Mouse (Mus musculus) embryonic facial prominence, embryonic 14.5 days (tissue): ENCODE measurements at regions not wholly inside any gene's neighbourhood (a gene's known extent, or its start where the extent isn't known, plus 50 kb on each side); places are given as distances from the start of the nearest gene placed in this dataset.

Source experiments
- ATAC-seq: fragments of 200-750 bp; cut with Nextera tagmentation; 2 replicates; pipeline ENCODE4 v1.8.0; 2017; ENCODE audit warnings: low read depth, moderate number of reproducible peaks, moderate TSS enrichment
- DNase-seq: peaks from one replicate; pipeline ENCODE4 v3.0.0-alpha.2; 2015; ENCODE audit warnings: low spot score
- H3K27ac ChIP-seq: fragments of 300-500 bp; sonication (generic); replicated peaks from 2 replicates; pipeline ENCODE4 v1.5.1; 2014; ENCODE audit warnings: low read depth, mild to moderate bottlenecking, low read length, moderate library complexity
- H3K27me3 ChIP-seq: fragments of 300-500 bp; sonication (generic); replicated peaks from 2 replicates; pipeline ENCODE4 v1.6.1; 2014; ENCODE audit warnings: low read length; ENCODE audit not compliant: control insufficient read depth, insufficient read depth
- H3K36me3 ChIP-seq: fragments of 300-500 bp; sonication (generic); 2 replicates; pipeline ENCODE4 v1.6.1; 2014; ENCODE audit warnings: low read length, mixed read lengths; ENCODE audit not compliant: control insufficient read depth, insufficient read depth
- H3K4me1 ChIP-seq: fragments of 300-500 bp; sonication (generic); 2 replicates; pipeline ENCODE4 v1.6.1; 2014; ENCODE audit warnings: antibody characterized with exemption, low read length; ENCODE audit not compliant: control insufficient read depth, insufficient read depth
- H3K4me2 ChIP-seq: fragments of 300-500 bp; sonication (generic); 2 replicates; pipeline ENCODE4 v1.6.1; 2014; ENCODE audit warnings: low read depth, mild to moderate bottlenecking, low read length, moderate library complexity, mixed read lengths
- H3K4me3 ChIP-seq: fragments of 300-500 bp; sonication (generic); 2 replicates; pipeline ENCODE4 v1.5.1; 2014; ENCODE audit warnings: low read depth, mild to moderate bottlenecking, low read length
- H3K9ac ChIP-seq: fragments of 300-500 bp; sonication (generic); 2 replicates; pipeline ENCODE4 v1.6.1; 2014; ENCODE audit warnings: low read depth, mild to moderate bottlenecking, low read length, moderate library complexity, mixed read lengths
- H3K9me3 ChIP-seq: fragments of 300-500 bp; sonication (generic); 2 replicates; pipeline ENCODE4 v1.6.1; 2016; ENCODE audit warnings: low read length; ENCODE audit not compliant: control insufficient read depth
- WGBS: fragments of 180-500 bp; shearing (Covaris S2); extraction: QIAGEN DNeasy Blood & Tissue Kit; methylation state at CpG from one replicate; pipeline ENCODE4 v1.1.7; 2014; 5-methylcytosine and 5-hydroxymethylcytosine counted together

DNA sequence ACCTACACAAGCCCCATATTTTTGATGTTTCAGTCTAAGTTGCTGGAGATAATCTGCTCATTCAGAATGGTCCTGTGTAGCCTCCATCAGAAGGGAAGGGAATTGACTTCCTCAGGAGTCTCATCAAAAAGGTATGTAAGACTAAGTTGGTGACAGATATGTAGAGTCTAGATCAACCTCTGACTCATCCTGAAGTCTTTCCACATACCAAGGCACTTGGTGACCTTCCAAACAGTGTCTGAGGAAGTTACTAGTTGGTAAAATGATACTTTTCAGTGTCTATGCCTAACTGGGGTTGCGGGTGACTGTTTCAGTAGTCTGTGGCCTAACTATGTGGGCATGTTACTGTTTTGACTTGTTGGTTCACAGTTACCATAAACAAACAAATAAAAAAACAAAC, 133.0 kb upstream of the Plcb4 start:
- Histone ChIP-seq H3K4me2 (no peak overlapping the region), H3K36me3 (no peaks in the 10 kb centered on the region), H3K27ac (no peak overlapping the region), H3K4me1 (no peaks in the 10 kb centered on the region), H3K9me3 (no peaks in the 10 kb centered on the region), H3K27me3 (no peaks in the 10 kb centered on the region), H3K9ac (no peak overlapping the region), H3K4me3 (no peak overlapping the region)
- 86% methylated on average over 1 of the region's 1 CpGs for WGBS
- DNase-seq = no peak
- ATAC-seq = no peak

DNA sequence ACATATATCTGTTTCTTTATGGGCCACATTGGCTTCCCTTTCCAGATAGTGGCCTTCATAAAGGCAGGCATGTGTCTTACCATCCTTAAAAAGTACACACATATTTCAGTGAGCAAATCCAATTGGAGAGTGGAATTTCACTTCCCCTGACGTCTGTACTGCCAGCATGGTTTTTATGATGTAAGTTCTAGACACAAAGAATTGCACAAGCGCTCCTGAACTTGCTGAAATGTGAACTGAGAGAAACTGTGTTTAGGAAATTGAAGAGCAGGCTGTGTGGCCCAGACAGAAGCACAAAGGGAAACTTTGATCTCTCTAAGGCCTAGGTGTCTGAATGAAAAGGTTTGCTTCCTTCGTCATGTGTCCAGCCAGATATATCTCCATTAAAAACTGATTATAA, 129.2 kb upstream of the Plcb4 start:
- Histone ChIP-seq H3K36me3 (no peaks in the 10 kb centered on the region), H3K9ac (no peak overlapping the region), H3K4me2 (no peak overlapping the region), H3K9me3 (no peaks in the 10 kb centered on the region), H3K4me3 (no peak overlapping the region), H3K27me3 (no peaks in the 10 kb centered on the region), H3K27ac (no peak overlapping the region), H3K4me1 (no peaks in the 10 kb centered on the region)
- 62% methylated on average over 3 of the region's 3 CpGs for WGBS
- DNase-seq (no peak), ATAC-seq (no peak)

- 42% methylated on average over 11 of the region's 11 CpGs for WGBS
- ATAC-seq (no peak), DNase-seq (no peak)
- Histone ChIP-seq H3K27ac (no peak overlapping the region), H3K4me3 (no peak overlapping the region), H3K27me3 (no peaks in the 10 kb centered on the region), H3K36me3 (no peaks in the 10 kb centered on the region), H3K9ac (no peak overlapping the region), H3K9me3 (no peaks in the 10 kb centered on the region), H3K4me2 (peak overlapping the region; percentile 29), H3K4me1 (0 out of 2 replicates have a peak, but pooled peaks cover 7% of the 10 kb centered on the region)
Observed at GRCm38 (mm10) chr2:135536303-135536871, 122.4 kb upstream of the Plcb4 start.

DNA sequence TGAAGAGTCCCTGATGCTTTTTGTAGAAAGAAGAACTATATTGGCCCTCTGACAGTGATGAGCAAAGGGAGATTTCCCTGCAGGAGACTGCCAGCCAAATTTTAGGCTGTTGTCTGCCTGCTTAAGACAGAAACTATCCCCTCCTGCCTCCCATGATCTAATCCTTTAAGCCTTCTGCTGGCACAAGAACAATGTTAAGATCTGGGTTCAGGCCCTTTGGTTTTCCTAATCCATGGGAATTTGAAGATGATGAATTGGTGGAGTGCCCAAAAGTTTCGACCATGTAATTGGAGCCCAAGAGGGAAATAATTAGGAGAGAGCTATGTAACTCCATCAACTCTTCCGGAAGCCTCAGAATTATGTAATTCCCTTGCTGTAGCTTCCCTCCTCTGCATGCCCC, 120.8 kb upstream of the Plcb4 start:
- Histone ChIP-seq H3K27me3 (no peaks in the 10 kb centered on the region), H3K4me1 (0 out of 2 replicates have a peak, but pooled peaks cover 7% of the 10 kb centered on the region), H3K4me2 (no peak overlapping the region), H3K9me3 (no peaks in the 10 kb centered on the region), H3K36me3 (no peaks in the 10 kb centered on the region), H3K4me3 (no peak overlapping the region), H3K27ac (no peak overlapping the region), H3K9ac (no peak overlapping the region)
- 46% methylated on average over 2 of the region's 2 CpGs for WGBS
- peak; percentile 81 for DNase-seq
- ATAC-seq = peak; percentile 57; the same call in 1 of the 2 replicates

DNA sequence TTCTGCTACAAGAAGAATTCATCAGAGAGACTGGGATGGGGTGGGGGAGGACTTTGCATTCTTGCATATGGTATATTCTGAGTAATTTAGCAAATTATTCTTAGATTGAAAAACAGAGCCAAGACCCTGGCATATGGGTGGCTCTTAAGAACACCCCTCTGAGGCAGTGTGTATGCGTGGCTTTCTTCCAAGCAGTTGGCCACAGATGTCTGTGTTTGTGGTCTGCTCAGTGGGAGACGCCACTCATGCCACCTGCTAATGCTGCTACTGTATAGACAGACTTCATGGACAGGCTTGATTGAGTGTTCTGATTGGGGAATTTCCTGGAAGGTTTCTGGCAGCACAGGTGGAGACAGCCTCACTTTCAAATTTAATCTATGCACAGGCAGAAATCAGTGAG, 117.8 kb upstream of the Plcb4 start:
- no peaks in the 10 kb centered on the region for H3K9me3 ChIP-seq
- ATAC-seq = peak; percentile 15; the same call in 1 of the 2 replicates
- DNase-seq = peak; percentile 38
- H3K27ac ChIP-seq = no peak overlapping the region
- no peak overlapping the region for H3K4me2 ChIP-seq
- H3K27me3 ChIP-seq = no peaks in the 10 kb centered on the region
- H3K4me1 ChIP-seq = 0 out of 2 replicates have a peak, but pooled peaks cover 7% of the 10 kb centered on the region
- no peaks in the 10 kb centered on the region for H3K36me3 ChIP-seq
- WGBS = 48% methylated on average over 2 of the region's 2 CpGs
- H3K4me3 ChIP-seq = no peak overlapping the region
- no peak overlapping the region for H3K9ac ChIP-seq

- Histone ChIP-seq H3K27me3 (no peaks in the 10 kb centered on the region), H3K4me3 (no peak overlapping the region), H3K9me3 (no peaks in the 10 kb centered on the region), H3K4me1 (no peaks in the 10 kb centered on the region), H3K36me3 (no peaks in the 10 kb centered on the region), H3K27ac (no peak overlapping the region), H3K9ac (no peak overlapping the region), H3K4me2 (no peak overlapping the region)
- ATAC-seq = no peak
- DNase-seq = no peak
Observed at GRCm38 (mm10) chr2:135541930-135542329, 116.9 kb upstream of the Plcb4 start.

- Histone ChIP-seq H3K4me1 (no peaks in the 10 kb centered on the region), H3K9me3 (0 out of 2 replicates have a peak, but pooled peaks cover 3% of the 10 kb centered on the region), H3K4me2 (no peak overlapping the region), H3K27ac (no peak overlapping the region), H3K9ac (no peak overlapping the region), H3K27me3 (no peaks in the 10 kb centered on the region), H3K36me3 (no peaks in the 10 kb centered on the region), H3K4me3 (no peak overlapping the region)
- DNase-seq (no peak), ATAC-seq (no peak)
Observed at GRCm38 (mm10) chr2:135544882-135545281, 113.9 kb upstream of the Plcb4 start.

- Histone ChIP-seq H3K36me3 (no peaks in the 10 kb centered on the region), H3K4me1 (no peaks in the 10 kb centered on the region), H3K4me3 (no peak overlapping the region), H3K9me3 (0 out of 2 replicates have a peak, but pooled peaks cover 3% of the 10 kb centered on the region), H3K27me3 (no peaks in the 10 kb centered on the region), H3K4me2 (no peak overlapping the region), H3K27ac (no peak overlapping the region), H3K9ac (no peak overlapping the region)
- DNase-seq (no peak), ATAC-seq (no peak)
- 91% methylated on average over 3 of the region's 3 CpGs for WGBS
Observed at GRCm38 (mm10) chr2:135547966-135548365, 110.8 kb upstream of the Plcb4 start.

GRCm38 (mm10) chr2:135553031-135553430, 105.8 kb upstream of the Plcb4 start:
- WGBS = 54% methylated on average over 3 of the region's 3 CpGs

More at GRCm38 (mm10) chr2:135553031-135553430, 105.8 kb upstream of the Plcb4 start:
- Histone ChIP-seq H3K4me2 (no peak overlapping the region), H3K4me3 (no peak overlapping the region), H3K27ac (no peak overlapping the region), H3K27me3 (no peaks in the 10 kb centered on the region), H3K9me3 (0 out of 2 replicates have a peak, but pooled peaks cover 3% of the 10 kb centered on the region), H3K9ac (no peak overlapping the region), H3K36me3 (no peaks in the 10 kb centered on the region), H3K4me1 (no peaks in the 10 kb centered on the region)
- ATAC-seq = no peak
- DNase-seq = no peak
